Comparison of ENCODE assay signal across 23 mouse cellular contexts in the genomic region with DNA sequence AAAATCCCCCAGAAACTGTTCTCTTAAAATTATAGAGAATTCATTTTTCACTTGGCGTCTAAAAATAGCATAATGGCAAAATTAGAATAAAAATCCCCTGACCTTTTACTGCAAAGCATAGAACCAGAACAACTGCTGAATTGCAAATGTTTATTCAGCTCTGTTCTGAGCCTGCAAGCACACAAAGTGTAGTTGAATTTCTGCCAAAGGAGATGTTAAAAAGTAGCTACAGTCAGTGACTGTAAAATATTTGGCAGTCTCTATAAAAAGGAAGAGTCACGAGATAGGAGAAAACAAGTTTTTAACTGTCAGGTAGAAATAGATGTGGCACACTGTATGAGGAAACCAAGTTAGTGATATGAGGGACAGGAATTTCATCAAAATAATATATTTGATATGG.
DNase-seq lines count a peak whose midpoint lies in the region; ATAC-seq and TF ChIP-seq lines count a peak whose summit lies in the region.
"Had no signal": no experiment of that assay in that cellular context is flagged by ENCODE, and none has a peak within 500 bp of the region (broad histone marks: within the 10 kb centered on the region; RNA-seq: fewer than 3 reads in every experiment).

No protein-coding gene starts in this region.

- TF ChIP-seq CTCF in hindbrain, postnatal 0 days (IDR thresholded peaks at IDR 0.05; ENCODE audit: low read depth), result no peak
- no peak for TF ChIP-seq CTCF in layer of hippocampus, adult 2 months (conservative IDR thresholded peaks at IDR 0.05)
- no peak for TF ChIP-seq CTCF in midbrain, postnatal 0 days (IDR thresholded peaks at IDR 0.05)

- ATAC-seq in embryonic facial prominence, embryonic 14.5 days (ENCODE audit: low read depth), result no peak
- no peak for ATAC-seq in hindbrain, postnatal 0 days
- no peak for ATAC-seq in hindbrain, embryonic 12.5 days (ENCODE audit: low FRiP score)
- no peak for ATAC-seq in midbrain, postnatal 0 days (ENCODE audit: low FRiP score)
- no peak for ATAC-seq in midbrain, embryonic 16.5 days
- ATAC-seq: intestine, postnatal 0 days had no signal

- H3K9ac ChIP-seq in embryonic facial prominence, embryonic 14.5 days (ENCODE audit: low read depth, low read length), result no peak overlapping the region
- no peak overlapping the region for H3K9ac ChIP-seq in hindbrain, postnatal 0 days (replicated peaks; ENCODE audit: low read length)
- H3K9ac ChIP-seq in hindbrain, embryonic 12.5 days, result no peak overlapping the region
- H3K9ac ChIP-seq in midbrain, postnatal 0 days (replicated peaks; ENCODE audit: low read length, poor library complexity, severe bottlenecking), result no peak overlapping the region
- H3K9ac ChIP-seq in midbrain, embryonic 16.5 days (ENCODE audit: low read depth, low read length), result no peak overlapping the region
- H3K9ac ChIP-seq: embryonic facial prominence, embryonic 12.5 days; heart, embryonic 15.5 days; liver, embryonic 13.5 days; lung, embryonic 15.5 days had no signal

- no peak overlapping the region for H3K4me2 ChIP-seq in embryonic facial prominence, embryonic 14.5 days (ENCODE audit: low read depth, low read length)
- no peak overlapping the region for H3K4me2 ChIP-seq in hindbrain, postnatal 0 days (ENCODE audit: low read depth, low read length)
- no peak overlapping the region for H3K4me2 ChIP-seq in hindbrain, embryonic 12.5 days (replicated peaks)
- H3K4me2 ChIP-seq in midbrain, postnatal 0 days (ENCODE audit: low read depth, low read length, poor library complexity, severe bottlenecking), result no peak overlapping the region
- no peak overlapping the region for H3K4me2 ChIP-seq in midbrain, embryonic 16.5 days (ENCODE audit: low read length)
- H3K4me2 ChIP-seq: embryonic facial prominence, embryonic 12.5 days; heart, embryonic 15.5 days; liver, embryonic 13.5 days; lung, embryonic 15.5 days had no signal

- H3K4me1 ChIP-seq in embryonic facial prominence, embryonic 14.5 days (ENCODE audit: control insufficient read depth, insufficient read depth, low read length), result no peaks in the 10 kb centered on the region
- no peaks in the 10 kb centered on the region for H3K4me1 ChIP-seq in embryonic facial prominence, embryonic 10.5 days
- no peaks in the 10 kb centered on the region for H3K4me1 ChIP-seq in hindbrain, postnatal 0 days (ENCODE audit: insufficient read depth, low read length)
- H3K4me1 ChIP-seq in hindbrain, embryonic 12.5 days, result no peaks in the 10 kb centered on the region
- H3K4me1 ChIP-seq in midbrain, postnatal 0 days (ENCODE audit: insufficient read depth, low read length), result no peaks in the 10 kb centered on the region
- H3K4me1 ChIP-seq in midbrain, embryonic 16.5 days (ENCODE audit: control insufficient read depth, insufficient read depth, low read length), result no peaks in the 10 kb centered on the region
- H3K4me1 ChIP-seq: embryonic facial prominence, embryonic 12.5 days; heart, embryonic 15.5 days; liver, embryonic 13.5 days; lung, embryonic 15.5 days; megakaryocyte, embryonic 14.5 days had no signal

- H3K9me3 ChIP-seq in embryonic facial prominence, embryonic 14.5 days (ENCODE audit: control insufficient read depth, low read length), result no peaks in the 10 kb centered on the region
- no peaks in the 10 kb centered on the region for H3K9me3 ChIP-seq in embryonic facial prominence, embryonic 10.5 days
- H3K9me3 ChIP-seq in hindbrain, postnatal 0 days (ENCODE audit: low read length), result no peaks in the 10 kb centered on the region
- no peaks in the 10 kb centered on the region for H3K9me3 ChIP-seq in hindbrain, embryonic 12.5 days (replicated peaks)
- no peaks in the 10 kb centered on the region for H3K9me3 ChIP-seq in midbrain, postnatal 0 days (ENCODE audit: low read length)
- no peaks in the 10 kb centered on the region for H3K9me3 ChIP-seq in midbrain, embryonic 16.5 days (replicated peaks; ENCODE audit: control insufficient read depth, low read length, poor library complexity, severe bottlenecking)
- H3K9me3 ChIP-seq: embryonic facial prominence, embryonic 12.5 days; heart, embryonic 15.5 days; liver, embryonic 13.5 days; lung, embryonic 15.5 days; megakaryocyte, embryonic 14.5 days had no signal

- DNase-seq in embryonic facial prominence, embryonic 14.5 days (ENCODE audit: low spot score), result peak; percentile 59
- no peak for DNase-seq in embryonic facial prominence, embryonic 10.5 days (ENCODE audit: low spot score)
- peak; percentile 28 for DNase-seq in hindbrain, postnatal 0 days (ENCODE audit: low spot score)
- peak in 1 of 2 experiments; percentile 23 for DNase-seq in layer of hippocampus, adult 2 months (ENCODE audit: low spot score in 2 of 2)
- no peak for DNase-seq in layer of hippocampus, postnatal 36 days
- DNase-seq in midbrain, postnatal 0 days (ENCODE audit: low spot score), result peak; percentile 9
- DNase-seq: adrenal gland, postnatal 25 days; cerebellum, adult 11-12 months; cerebellum, postnatal 14 days; gastrocnemius, adult 2 months; heart, postnatal 4 days; liver, embryonic 13.5 days; lung, postnatal 36 days; thymus, adult 2 months; thymus, postnatal 4 days had no signal

- H3K27ac ChIP-seq in embryonic facial prominence, embryonic 14.5 days (replicated peaks; ENCODE audit: low read depth, low read length), result no peak overlapping the region
- no peak overlapping the region for H3K27ac ChIP-seq in embryonic facial prominence, embryonic 10.5 days (replicated peaks)
- H3K27ac ChIP-seq in hindbrain, postnatal 0 days, result no peak overlapping the region
- no peak overlapping the region for H3K27ac ChIP-seq in hindbrain, embryonic 12.5 days
- peak overlapping the region; percentile 61 for H3K27ac ChIP-seq in layer of hippocampus, adult 2 months
- H3K27ac ChIP-seq in midbrain, postnatal 0 days (ENCODE audit: low read depth, low read length), result no peak overlapping the region
- H3K27ac ChIP-seq in midbrain, embryonic 16.5 days (ENCODE audit: low read length), result no peak overlapping the region
- H3K27ac ChIP-seq: embryonic facial prominence, embryonic 12.5 days; gastrocnemius, adult 2 months; heart, embryonic 15.5 days; liver, embryonic 13.5 days; lung, embryonic 15.5 days had no signal

- H3K36me3 ChIP-seq in embryonic facial prominence, embryonic 14.5 days (ENCODE audit: control insufficient read depth, insufficient read depth, low read length), result no peaks in the 10 kb centered on the region
- no peaks in the 10 kb centered on the region for H3K36me3 ChIP-seq in embryonic facial prominence, embryonic 10.5 days (replicated peaks)
- no peaks in the 10 kb centered on the region for H3K36me3 ChIP-seq in hindbrain, postnatal 0 days (ENCODE audit: insufficient read depth, low read length)
- H3K36me3 ChIP-seq in hindbrain, embryonic 12.5 days, result no peaks in the 10 kb centered on the region
- H3K36me3 ChIP-seq in midbrain, postnatal 0 days (ENCODE audit: insufficient read depth, low read length), result no peaks in the 10 kb centered on the region
- no peaks in the 10 kb centered on the region; the same call in 1 of the 2 replicates for H3K36me3 ChIP-seq in midbrain, embryonic 16.5 days (ENCODE audit: control insufficient read depth, insufficient read depth, low read length)
- H3K36me3 ChIP-seq: embryonic facial prominence, embryonic 12.5 days; heart, embryonic 15.5 days; liver, embryonic 13.5 days; lung, embryonic 15.5 days had no signal

- no peaks in the 10 kb centered on the region for H3K27me3 ChIP-seq in embryonic facial prominence, embryonic 14.5 days (replicated peaks; ENCODE audit: control insufficient read depth, insufficient read depth, low read length)
- no peaks in the 10 kb centered on the region for H3K27me3 ChIP-seq in embryonic facial prominence, embryonic 10.5 days (replicated peaks; ENCODE audit: low read depth, poor library complexity, severe bottlenecking)
- no peaks in the 10 kb centered on the region for H3K27me3 ChIP-seq in hindbrain, postnatal 0 days (ENCODE audit: insufficient read depth, low read length)
- no peaks in the 10 kb centered on the region for H3K27me3 ChIP-seq in hindbrain, embryonic 12.5 days
- no peaks in the 10 kb centered on the region for H3K27me3 ChIP-seq in midbrain, postnatal 0 days (ENCODE audit: insufficient read depth, low read length)
- H3K27me3 ChIP-seq in midbrain, embryonic 16.5 days (ENCODE audit: control insufficient read depth, insufficient read depth, low read depth, low read length), result no peaks in the 10 kb centered on the region
- H3K27me3 ChIP-seq: embryonic facial prominence, embryonic 12.5 days; heart, embryonic 15.5 days; liver, embryonic 13.5 days; lung, embryonic 15.5 days; megakaryocyte, embryonic 14.5 days had no signal

- 53% methylated on average over 2 of the region's 2 CpGs for WGBS in embryonic facial prominence, embryonic 14.5 days
- WGBS in embryonic facial prominence, embryonic 10.5 days, result 88% methylated on average over 2 of the region's 2 CpGs
- WGBS in hindbrain, postnatal 0 days, result 37% methylated on average over 2 of the region's 2 CpGs
- 88% methylated on average over 2 of the region's 2 CpGs for WGBS in hindbrain, embryonic 12.5 days
- 39% methylated on average over 2 of the region's 2 CpGs for WGBS in midbrain, postnatal 0 days
- 53% methylated on average over 2 of the region's 2 CpGs for WGBS in midbrain, embryonic 16.5 days

- no peak overlapping the region for H3K4me3 ChIP-seq in embryonic facial prominence, embryonic 14.5 days (ENCODE audit: low read depth, low read length)
- no peak overlapping the region for H3K4me3 ChIP-seq in embryonic facial prominence, embryonic 10.5 days
- no peak overlapping the region for H3K4me3 ChIP-seq in hindbrain, postnatal 0 days (ENCODE audit: low read length)
- H3K4me3 ChIP-seq in hindbrain, embryonic 12.5 days, result no peak overlapping the region
- no peak overlapping the region for H3K4me3 ChIP-seq in layer of hippocampus, adult 2 months
- H3K4me3 ChIP-seq in midbrain, postnatal 0 days (ENCODE audit: low read depth, low read length), result no peak overlapping the region
- H3K4me3 ChIP-seq in midbrain, embryonic 16.5 days (ENCODE audit: low read depth, low read length), result no peak overlapping the region
- H3K4me3 ChIP-seq: embryonic facial prominence, embryonic 12.5 days; erythroblast, embryonic 14.5 days; gastrocnemius, adult 2 months; heart, embryonic 15.5 days; liver, embryonic 13.5 days; lung, embryonic 15.5 days; megakaryocyte, embryonic 14.5 days had no signal

Comparison
In these comparisons a context has a peak if more than half of its experiments do, and no peak if none do; other contexts are left out.
1. DNase-seq: peak in embryonic facial prominence, embryonic 14.5 days (single experiment), hindbrain, postnatal 0 days (single experiment) and midbrain, postnatal 0 days (single experiment); none in embryonic facial prominence, embryonic 10.5 days (single experiment) and layer of hippocampus, postnatal 36 days (0 of 2).